Mouse (Mus musculus): ENCODE data around the gene Usb1.
"Not testable (repeated sequence)": the region's sequence is repeated elsewhere in the genome, so short reads cannot be mapped to it uniquely, and the experiment has no call there.

Usb1 gene

GRCm38 (mm10) chr8:95375374-95375930 is 43.4 kb downstream of the Usb1 start:
- no peak for DNase-seq (ENCODE audit: low spot score)

GRCm38 (mm10) chr8:95376309-95376999 is 44.4 kb downstream of the Usb1 start:
- DNase-seq (ENCODE audit: low spot score), result no peak

- DNase-seq (ENCODE audit: low spot score), result no peak
Observed at GRCm38 (mm10) chr8:95377101-95377500, 45.0 kb downstream of the Usb1 start.

DNA sequence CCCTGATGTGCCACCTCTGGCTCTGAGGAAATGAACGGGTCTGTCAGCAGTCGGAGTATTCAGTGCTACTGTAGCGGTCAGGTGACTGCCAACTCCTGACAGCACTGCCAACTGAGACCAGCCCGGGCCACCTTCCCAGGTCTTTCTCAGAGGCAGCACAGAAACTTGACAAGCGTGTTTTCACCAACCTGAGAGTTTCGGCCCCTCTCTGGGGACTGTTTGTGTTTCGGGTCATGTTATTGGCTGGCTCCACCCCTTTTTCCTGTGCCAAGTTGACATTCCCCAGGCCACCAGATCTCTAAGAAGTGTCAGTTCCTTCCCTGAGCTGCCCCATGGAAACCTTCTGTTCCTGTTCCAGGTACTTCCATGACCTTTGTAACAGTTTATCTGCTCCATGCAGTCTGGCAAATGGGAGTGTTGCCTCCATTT is 45.8 kb downstream of the Usb1 start:
- no peak for DNase-seq (ENCODE audit: low spot score)

DNA sequence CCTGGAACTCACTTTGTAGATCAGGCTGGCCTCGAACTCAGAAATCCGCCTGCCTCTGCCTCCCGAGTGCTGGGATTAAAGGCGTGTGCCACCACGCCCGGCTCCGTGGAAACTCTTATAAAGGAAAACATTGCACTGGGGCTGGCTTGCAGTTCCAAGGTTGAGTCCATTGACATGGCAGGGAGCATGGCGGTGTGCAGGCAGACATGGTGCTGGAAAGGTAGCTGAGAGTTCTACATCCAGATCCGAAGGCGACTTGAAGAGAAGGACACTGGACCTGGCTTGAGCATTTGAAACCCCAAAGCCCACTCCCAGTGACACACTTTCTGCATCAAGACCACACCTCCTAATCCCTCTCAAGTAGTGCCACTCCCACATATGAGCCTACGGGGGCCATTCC is 46.8 kb downstream of the Usb1 start:
- DNase-seq (ENCODE audit: low spot score), result not testable (repeated sequence)

DNA sequence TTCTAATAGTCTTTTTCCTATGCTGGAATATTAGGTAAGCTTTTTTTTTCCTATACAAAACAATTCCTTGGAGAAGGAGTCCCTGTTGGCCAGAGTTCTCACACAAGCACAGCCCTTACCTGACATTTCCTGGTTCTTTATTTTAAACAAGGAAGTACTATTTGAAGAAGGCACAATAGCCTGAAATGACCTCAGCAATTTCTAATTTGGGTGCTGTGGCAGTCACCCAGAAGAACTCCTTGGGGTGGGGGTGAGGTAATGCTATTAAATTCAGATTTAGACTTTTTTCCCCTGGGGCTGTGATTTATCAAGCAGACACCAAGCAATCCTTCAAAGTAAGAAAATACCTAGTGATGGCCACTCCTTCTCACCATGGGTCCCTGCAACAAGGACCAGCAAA is 48.9 kb downstream of the Usb1 start:
- no peak for DNase-seq (ENCODE audit: low spot score)

- DNase-seq (ENCODE audit: low spot score), result no peak
Observed at GRCm38 (mm10) chr8:95381595-95381994, 49.5 kb downstream of the Usb1 start.

DNA sequence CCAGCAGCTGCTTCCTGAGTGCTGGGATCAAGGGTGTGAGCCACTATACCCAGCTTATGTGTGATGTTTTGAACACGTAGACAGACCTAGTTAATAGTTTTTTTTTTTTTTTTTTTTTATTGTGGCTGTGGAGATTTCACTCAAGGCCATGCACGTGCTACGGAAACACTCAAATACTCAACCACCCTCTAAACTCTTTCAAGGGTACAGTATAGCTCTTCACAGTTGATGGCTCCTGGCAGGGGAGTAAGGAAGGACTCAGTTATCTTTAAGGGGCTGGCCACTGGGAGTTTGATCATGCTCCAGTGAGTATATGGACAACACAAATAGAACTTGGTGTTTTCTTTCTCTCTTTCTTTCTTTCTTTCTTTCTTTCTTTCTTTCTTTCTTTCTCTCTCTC is 52.4 kb downstream of the Usb1 start:
- no peak for DNase-seq (ENCODE audit: low spot score)

GRCm38 (mm10) chr8:95386037-95386436 is 54.0 kb downstream of the Usb1 start:
- DNase-seq (ENCODE audit: low spot score), result no peak

- DNase-seq (ENCODE audit: low spot score), result no peak
Observed at GRCm38 (mm10) chr8:95387221-95387620, 55.1 kb downstream of the Usb1 start.

DNA sequence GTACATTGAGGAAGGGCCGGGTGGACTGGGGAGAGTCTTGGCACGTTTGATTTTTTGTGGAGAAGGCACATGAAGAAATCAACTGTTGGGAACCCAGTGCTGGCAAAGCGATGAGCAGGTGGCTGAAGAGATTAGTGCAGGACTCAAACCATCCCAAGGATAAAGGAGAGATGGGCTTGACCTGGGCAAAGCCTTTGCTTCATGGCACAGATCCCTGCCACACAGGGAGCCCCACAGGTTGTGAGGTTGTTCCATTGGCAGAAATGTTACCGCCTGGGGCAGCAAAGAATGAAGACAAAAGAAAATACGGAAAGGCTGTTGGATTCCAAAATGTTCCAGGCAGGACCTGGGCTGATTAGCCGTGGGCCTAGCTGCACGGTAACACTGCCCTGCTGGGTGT is 55.9 kb downstream of the Usb1 start:
- DNase-seq (ENCODE audit: low spot score), result no peak

GRCm38 (mm10) chr8:95390312-95390711 is 58.2 kb downstream of the Usb1 start:
- no peak for DNase-seq (ENCODE audit: low spot score)

GRCm38 (mm10) chr8:95391101-95391500 is 59.0 kb downstream of the Usb1 start:
- DNase-seq (ENCODE audit: low spot score), result no peak

GRCm38 (mm10) chr8:95392604-95393003 is 60.5 kb downstream of the Usb1 start:
- DNase-seq (ENCODE audit: low spot score), result no peak

GRCm38 (mm10) chr8:95395186-95395918 is 63.3 kb downstream of the Usb1 start:
- no peak for DNase-seq (ENCODE audit: low spot score)

DNA sequence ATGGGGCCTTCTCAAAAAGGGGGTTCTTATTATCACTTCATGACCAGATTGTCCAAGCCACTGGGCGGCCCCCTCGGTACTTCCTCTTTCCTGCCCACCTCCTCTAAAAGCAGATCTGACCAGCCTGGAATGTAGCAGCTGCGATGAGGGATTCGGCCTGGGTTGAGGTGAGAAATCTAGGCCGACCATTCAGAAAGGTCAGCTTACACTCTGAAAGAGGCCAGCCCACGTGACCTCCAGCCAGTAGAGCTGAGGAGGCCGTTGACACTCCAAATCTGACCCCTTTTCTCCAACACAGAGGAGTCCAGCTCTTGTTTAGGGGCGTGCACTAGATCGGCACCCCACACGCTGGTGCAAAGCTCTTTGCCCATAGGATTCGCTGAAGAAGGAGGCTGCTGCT is 64.7 kb downstream of the Usb1 start:
- no peak for DNase-seq (ENCODE audit: low spot score)
